Mouse (Mus musculus) ovary, postnatal 14 days (tissue): ENCODE data around the gene Agps.

Source experiments
- DNase-seq: peaks from one replicate; pipeline ENCODE4 v3.0.0; 2022; ENCODE audit warnings: low spot score

Agps gene

GRCm38 (mm10) chr2:75828931-75829610, 2.9 kb upstream of the Agps start:
- no peak for DNase-seq

DNA sequence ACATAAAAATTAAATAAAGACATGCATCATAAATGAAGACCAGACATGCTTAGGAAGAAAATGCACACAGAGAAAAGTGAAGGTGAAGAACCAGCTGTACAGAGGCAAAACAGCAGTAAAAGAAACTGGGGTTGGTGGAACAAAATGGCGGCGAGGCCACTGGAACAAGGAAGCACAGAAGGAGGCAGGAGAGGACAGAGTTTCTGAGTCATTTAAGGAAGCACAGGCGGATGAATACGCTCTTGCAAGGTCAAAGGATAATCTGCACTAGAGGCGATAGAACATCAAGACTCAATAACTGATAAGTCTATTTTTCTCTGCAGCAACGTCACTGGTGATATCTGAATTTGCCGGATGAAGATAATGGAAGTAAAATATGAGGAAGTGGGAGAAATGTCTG, 1.7 kb upstream of the Agps start:
- DNase-seq = no peak

- DNase-seq = no peak
Observed at GRCm38 (mm10) chr2:75832781-75833180, 804 bp downstream of the Agps start.

GRCm38 (mm10) chr2:75834492-75834891, 2.5 kb downstream of the Agps start:
- DNase-seq = no peak

DNA sequence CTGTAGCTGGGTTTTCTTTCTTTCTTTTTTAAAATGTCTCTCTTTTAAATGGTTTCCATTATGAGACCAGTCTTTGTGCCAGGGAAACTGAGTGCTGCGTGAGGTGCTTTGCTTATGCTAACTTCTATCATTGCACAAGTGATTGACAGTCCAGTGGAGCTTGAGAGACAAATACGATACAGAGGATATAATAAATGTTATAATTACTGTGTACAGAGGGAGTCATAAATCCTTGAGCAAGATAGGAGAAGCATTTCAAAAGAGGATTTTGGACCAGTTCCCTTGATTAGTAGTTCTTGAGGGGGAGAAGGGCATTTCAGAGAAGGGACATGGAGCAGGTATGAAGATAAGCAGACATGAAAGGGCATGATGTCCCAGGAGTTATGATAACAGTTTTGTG, 10.3 kb downstream of the Agps start:
- DNase-seq = no peak

GRCm38 (mm10) chr2:75847708-75848107, 15.7 kb downstream of the Agps start:
- no peak for DNase-seq

GRCm38 (mm10) chr2:75852483-75852882, 20.5 kb downstream of the Agps start:
- DNase-seq = no peak

- DNase-seq = no peak
Observed at GRCm38 (mm10) chr2:75854136-75854535, 22.2 kb downstream of the Agps start.

DNA sequence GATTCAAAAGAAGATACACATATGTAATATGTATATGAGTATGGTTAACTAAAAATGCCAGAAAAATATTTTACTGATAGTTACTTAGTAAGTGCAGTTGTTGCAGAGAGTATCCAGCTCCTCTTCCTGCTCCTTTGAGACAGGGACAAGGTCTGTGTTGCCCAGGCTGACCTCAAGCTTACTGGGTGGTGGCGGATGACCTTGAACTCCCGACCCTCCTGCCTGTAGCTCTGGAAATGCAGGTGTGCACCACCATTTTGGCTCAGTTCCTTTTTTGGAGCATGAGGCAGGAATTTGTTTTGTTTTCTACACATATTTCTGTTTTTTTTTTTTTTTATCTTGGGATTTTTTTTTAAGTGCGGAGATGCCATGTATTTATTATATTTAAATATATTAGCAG, 29.1 kb downstream of the Agps start:
- DNase-seq = no peak

DNA sequence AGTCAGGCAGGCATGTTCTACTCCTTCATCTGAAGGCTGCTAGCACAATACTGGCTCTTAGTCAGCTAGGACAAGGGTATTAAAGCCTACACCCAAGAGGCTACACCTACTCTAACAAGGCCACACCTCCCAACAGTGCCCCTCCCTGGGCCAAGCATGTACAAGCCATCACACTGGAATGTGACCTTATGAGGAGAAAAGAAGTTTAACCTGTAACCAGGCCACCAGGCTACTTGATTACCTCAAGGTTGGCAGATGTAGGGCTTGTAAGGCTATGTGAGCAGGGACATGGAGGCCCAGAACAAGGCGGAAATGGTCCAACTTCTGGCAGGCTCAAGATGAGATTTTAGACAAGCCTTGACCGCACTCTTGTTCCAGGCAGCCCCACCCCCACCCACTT, 37.6 kb downstream of the Agps start:
- DNase-seq = no peak

GRCm38 (mm10) chr2:75874008-75874559, 42.1 kb downstream of the Agps start:
- DNase-seq = no peak

GRCm38 (mm10) chr2:75879791-75880190, 47.8 kb downstream of the Agps start:
- no peak for DNase-seq

GRCm38 (mm10) chr2:75883543-75883942, 51.6 kb downstream of the Agps start:
- peak; percentile 56 for DNase-seq

- no peak for DNase-seq
Observed at GRCm38 (mm10) chr2:75891981-75892380, 60.0 kb downstream of the Agps start.

DNA sequence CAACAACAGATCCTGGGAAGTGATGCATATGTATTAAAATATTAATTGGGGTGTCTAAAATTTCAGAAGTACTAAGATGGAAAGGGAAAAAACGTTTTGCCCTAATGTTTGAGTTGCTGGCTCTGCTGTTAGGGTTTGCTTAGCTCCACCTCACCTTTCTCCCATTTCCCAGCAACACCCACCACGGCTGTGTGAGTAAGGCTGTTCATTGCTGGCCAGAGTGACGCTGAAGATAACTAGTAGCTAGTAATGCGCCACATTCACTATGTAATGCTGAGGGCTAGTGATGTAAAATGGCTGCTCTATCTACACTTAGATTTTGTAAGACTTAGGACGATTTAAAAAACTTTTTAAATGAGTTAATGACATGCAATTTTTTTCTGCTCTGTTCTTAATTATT, 63.7 kb downstream of the Agps start:
- DNase-seq = no peak

- DNase-seq = no peak
Observed at GRCm38 (mm10) chr2:75900281-75900680, 68.3 kb downstream of the Agps start.

DNA sequence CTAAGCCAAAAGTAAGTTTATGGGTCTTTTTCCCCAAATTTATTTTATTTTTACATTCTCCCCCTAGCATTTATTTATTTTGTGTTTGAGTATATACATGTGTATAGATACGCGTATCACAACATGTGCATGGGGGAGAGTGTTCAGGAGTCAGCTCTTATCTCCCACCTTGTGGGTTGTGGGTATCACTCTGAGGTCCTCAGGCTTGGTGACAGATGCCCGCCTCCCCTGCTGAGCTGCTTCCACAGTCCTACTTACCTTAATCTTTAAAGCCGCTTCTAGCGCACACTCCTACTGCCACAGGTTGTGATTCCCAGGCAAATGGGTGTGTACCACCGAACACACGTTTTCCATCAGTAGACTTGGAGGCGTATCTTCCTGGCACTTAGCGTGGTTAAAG, 69.9 kb downstream of the Agps start:
- DNase-seq = no peak

DNA sequence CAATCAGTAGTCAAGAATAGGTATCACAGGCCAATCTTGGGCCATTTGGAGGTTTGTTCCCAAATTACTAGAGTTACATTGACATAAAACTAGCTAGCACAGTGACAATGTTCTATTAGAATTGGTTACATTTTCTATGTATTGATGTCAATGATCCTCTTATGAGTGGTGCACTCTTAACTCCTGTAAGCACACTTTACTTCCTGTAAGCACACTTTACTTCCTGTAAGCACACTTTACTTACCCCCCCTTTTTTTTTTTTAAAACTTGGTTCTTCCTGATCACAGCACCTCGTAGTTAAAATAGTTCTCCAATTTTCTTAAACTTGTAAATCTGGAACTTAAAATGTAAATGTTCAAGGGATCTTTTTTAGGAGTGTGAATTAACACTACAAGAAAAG, 75.2 kb downstream of the Agps start:
- no peak for DNase-seq

GRCm38 (mm10) chr2:75915040-75915439, 83.1 kb downstream of the Agps start:
- DNase-seq = no peak

- DNase-seq = no peak
Observed at GRCm38 (mm10) chr2:75923807-75924340, 91.9 kb downstream of the Agps start.

- no peak for DNase-seq
Observed at GRCm38 (mm10) chr2:75926061-75926460, 94.1 kb downstream of the Agps start.

- DNase-seq = no peak
Observed at GRCm38 (mm10) chr2:75928011-75928410, 96.0 kb downstream of the Agps start.

- DNase-seq = no peak
Observed at GRCm38 (mm10) chr2:75929141-75929540, 97.2 kb downstream of the Agps start.
